ENCODE assay signal across 8 mouse cellular contexts in genomic region chr17:56716655-56717362, GRCm38 (mm10). TPM values are rescaled to one million over a fixed set of nuclear protein-coding genes. Genes with fewer than 3 reads are reported as not detected.
A peak's percentile ranks its signal among the peaks of the same experiment; 100 is the strongest.
DNase-seq lines count a peak whose midpoint lies in the region; ATAC-seq and TF ChIP-seq lines count a peak whose summit lies in the region.

No protein-coding gene starts in this region.

- H3K4me2 ChIP-seq in heart, embryonic 11.5 days = peak overlapping the region; percentile 90
- H3K4me2 ChIP-seq in kidney, embryonic 16.5 days (replicated peaks; ENCODE audit: low read depth, low read length) = peak overlapping the region; percentile 82
- peak overlapping the region; percentile 89 for H3K4me2 ChIP-seq in myocyte (ENCODE audit: low read depth)

- peak overlapping the region; percentile 98 for H3ac ChIP-seq in C2C12 (ENCODE audit: control insufficient read depth, insufficient read length, low read depth)
- peak overlapping the region; percentile 77 for H3ac ChIP-seq in myocyte (ENCODE audit: control insufficient read depth, insufficient read length)

- H3K4me3 ChIP-seq in C2C12 (ENCODE audit: insufficient read depth, poor library complexity, severe bottlenecking) = peak overlapping the region; percentile 79
- peak overlapping the region; percentile 87 for H3K4me3 ChIP-seq in erythroblast, embryonic 14.5 days (replicated peaks)
- peak overlapping the region; percentile 84 for H3K4me3 ChIP-seq in heart, embryonic 11.5 days (ENCODE audit: low read depth, low read length)
- peak overlapping the region; percentile 87 for H3K4me3 ChIP-seq in kidney, embryonic 16.5 days (ENCODE audit: low read length)
- peak overlapping the region; percentile 91 for H3K4me3 ChIP-seq in liver, adult 2 months (ENCODE audit: insufficient read depth, low read depth, low read length)
- peak overlapping the region; percentile 93 for H3K4me3 ChIP-seq in myocyte

- H3K9ac ChIP-seq in heart, embryonic 11.5 days (ENCODE audit: low read depth, low read length) = peak overlapping the region; percentile 96
- peak overlapping the region; percentile 88 for H3K9ac ChIP-seq in kidney, embryonic 16.5 days (replicated peaks; ENCODE audit: low read length)
- H3K9ac ChIP-seq in liver, adult 2 months (ENCODE audit: low read depth, low read length) = peak overlapping the region; percentile 86

- peak; percentile 100 for DNase-seq in brain, embryonic 14.5 days (ENCODE audit: low read depth)
- peak; percentile 96 for DNase-seq in liver, adult 2 months (ENCODE audit: extremely low read depth, low read depth, low spot score)
- peak; percentile 99 for DNase-seq in splenic B cell, adult 2 months (ENCODE audit: low read depth, low spot score)

- TF ChIP-seq POLR2A in brain, embryonic 14.5 days (IDR thresholded peaks at IDR 0.05; ENCODE audit: borderline replicate concordance, extremely low read depth, insufficient read depth, insufficient read length, poor library complexity, severe bottlenecking) = peak; percentile 71
- peak; percentile 73; the same call in 1 of the 2 replicates for TF ChIP-seq POLR2A in liver, adult 2 months (IDR thresholded peaks at IDR 0.05; ENCODE audit: extremely low read depth, insufficient read depth, low read length)
- peak; percentile 74 for TF ChIP-seq POLR2A in myocyte (IDR thresholded peaks at IDR 0.05; ENCODE audit: insufficient read length, low read depth)

- peaks cover 17% of the 10 kb centered on the region for H3K79me3 ChIP-seq in C2C12 (ENCODE audit: low read depth)

- H3K27me3 ChIP-seq in C2C12 (ENCODE audit: control insufficient read depth, insufficient read depth, insufficient read length) = no peaks in the 10 kb centered on the region
- no peaks in the 10 kb centered on the region for H3K27me3 ChIP-seq in erythroblast, embryonic 14.5 days (ENCODE audit: control insufficient read depth)
- no peaks in the 10 kb centered on the region for H3K27me3 ChIP-seq in heart, embryonic 11.5 days (ENCODE audit: control insufficient read depth, insufficient read depth, low read length)
- no peaks in the 10 kb centered on the region for H3K27me3 ChIP-seq in kidney, embryonic 16.5 days (ENCODE audit: insufficient read depth, low read length)
- no peaks in the 10 kb centered on the region for H3K27me3 ChIP-seq in liver, adult 2 months (ENCODE audit: control insufficient read depth, insufficient read depth, low read length)
- no peaks in the 10 kb centered on the region for H3K27me3 ChIP-seq in myocyte (ENCODE audit: control insufficient read depth, insufficient read depth, insufficient read length)
- no peaks in the 10 kb centered on the region for H3K27me3 ChIP-seq in splenic B cell, adult 2 months (ENCODE audit: control insufficient read depth, insufficient read depth, low read length, poor library complexity, severe bottlenecking)

- H3K27ac ChIP-seq in heart, embryonic 11.5 days (ENCODE audit: low read depth, low read length) = peak overlapping the region; percentile 78
- H3K27ac ChIP-seq in kidney, embryonic 16.5 days (ENCODE audit: low read length) = peak overlapping the region; percentile 79
- peak overlapping the region; percentile 69 for H3K27ac ChIP-seq in liver, adult 2 months (replicated peaks; ENCODE audit: insufficient read depth, low read depth, low read length)

- H3K9me3 ChIP-seq in erythroblast, embryonic 14.5 days (ENCODE audit: control insufficient read depth, low read length) = no peaks in the 10 kb centered on the region
- no peaks in the 10 kb centered on the region for H3K9me3 ChIP-seq in heart, embryonic 11.5 days (replicated peaks; ENCODE audit: control insufficient read depth, low read length)
- no peaks in the 10 kb centered on the region for H3K9me3 ChIP-seq in kidney, embryonic 16.5 days (ENCODE audit: low read length)

- ATAC-seq in heart, embryonic 11.5 days (replicated peaks; ENCODE audit: insufficient number of reproducible peaks, low FRiP score, low TSS enrichment) = peak; percentile 84
- ATAC-seq in kidney, embryonic 16.5 days (ENCODE audit: low FRiP score, low TSS enrichment) = peak; percentile 94

- no peak for TF ChIP-seq CTCF in C2C12 (IDR thresholded peaks at IDR 0.05; ENCODE audit: control insufficient read depth, insufficient read depth, insufficient read length)
- no peak for TF ChIP-seq CTCF in brain, embryonic 14.5 days (IDR thresholded peaks at IDR 0.05; ENCODE audit: borderline replicate concordance, extremely low read depth, insufficient read depth, insufficient read length)
- TF ChIP-seq CTCF in liver, adult 2 months (IDR thresholded peaks at IDR 0.05; ENCODE audit: low read depth, low read length) = no peak

- H3K4me1 ChIP-seq in erythroblast, embryonic 14.5 days (ENCODE audit: control insufficient read depth) = peaks cover 55% of the 10 kb centered on the region
- H3K4me1 ChIP-seq in heart, embryonic 11.5 days (ENCODE audit: control insufficient read depth, insufficient read depth, low read length) = peaks cover 36% of the 10 kb centered on the region
- peaks cover 24% of the 10 kb centered on the region for H3K4me1 ChIP-seq in kidney, embryonic 16.5 days (ENCODE audit: insufficient read depth, low read length)
- peaks cover 6% of the 10 kb centered on the region for H3K4me1 ChIP-seq in liver, adult 2 months (ENCODE audit: control insufficient read depth, insufficient read depth, low read length)

- WGBS in heart, embryonic 11.5 days (ENCODE audit: insufficient replicate concordance) = under 1% methylated on average over 47 of the region's 55 CpGs
- WGBS in kidney, embryonic 16.5 days = under 1% methylated on average over 55 of the region's 55 CpGs
- under 1% methylated on average over 55 of the region's 55 CpGs for WGBS in liver, adult 2 months

- H3K79me2 ChIP-seq in C2C12 (ENCODE audit: control insufficient read depth, insufficient read depth) = peaks cover 39% of the 10 kb centered on the region
- peaks cover 20% of the 10 kb centered on the region; the same call in 1 of the 2 replicates for H3K79me2 ChIP-seq in liver, adult 2 months (ENCODE audit: control insufficient read depth, insufficient read depth, low read length)
- H3K79me2 ChIP-seq in myocyte (ENCODE audit: control insufficient read depth, insufficient read depth) = peaks cover 22% of the 10 kb centered on the region

- H3K36me3 ChIP-seq in C2C12 (ENCODE audit: control insufficient read depth, insufficient read depth) = peaks cover 3% of the 10 kb centered on the region
- peaks cover 45% of the 10 kb centered on the region for H3K36me3 ChIP-seq in erythroblast, embryonic 14.5 days (ENCODE audit: control insufficient read depth)
- H3K36me3 ChIP-seq in heart, embryonic 11.5 days (ENCODE audit: control insufficient read depth, insufficient read depth, low read length) = peaks cover 8% of the 10 kb centered on the region
- H3K36me3 ChIP-seq in kidney, embryonic 16.5 days (ENCODE audit: insufficient read depth, low read length) = peaks cover 17% of the 10 kb centered on the region
- no peaks in the 10 kb centered on the region for H3K36me3 ChIP-seq in liver, adult 2 months (ENCODE audit: control insufficient read depth, insufficient read depth, low read length)
- no peaks in the 10 kb centered on the region for H3K36me3 ChIP-seq in myocyte (ENCODE audit: control insufficient read depth, insufficient read depth)
- H3K36me3 ChIP-seq in splenic B cell, adult 2 months (ENCODE audit: control insufficient read depth, insufficient read depth, low read length, poor library complexity, severe bottlenecking) = no peaks in the 10 kb centered on the region

RNA-seq across cellular contexts. Expression of gene Ndufa11, which starts 0.8 kb away (rescaled TPM):
- polyA plus RNA-seq in C2C12 (2012; fragmentation: generic; extraction: Trizol) (312 TPM), myocyte (2012; fragmentation: generic; extraction: Trizol) (469 TPM)
- 313 and 400 TPM in 2 replicates for polyA plus RNA-seq in brain, embryonic 14.5 days (2012; rRNA removed)
- polyA plus RNA-seq in erythroblast, embryonic 14.5 days (2012) = 70.5 and 83.1 TPM in 2 replicates
- polyA plus RNA-seq in heart, embryonic 11.5 days (2014; fragmentation: Nextera tagmentation; extraction: Ambion mirVana) = 651 and 677 TPM in 2 replicates
- 479 and 501 TPM in 2 replicates for polyA plus RNA-seq in kidney, embryonic 16.5 days (2015; fragmentation: Nextera tagmentation; extraction: Ambion mirVana)
- 110 and 146 TPM in 2 replicates for total RNA-seq in liver, adult 2 months (2014; rRNA removed)
- 462 and 466 TPM in 2 replicates for polyA plus RNA-seq in liver, adult 2 months (2012; rRNA removed)

RNA-seq across cellular contexts. Expression of gene Vmac, which starts 1.0 kb away (rescaled TPM):
- 4.5 TPM for polyA plus RNA-seq in C2C12 (2012; fragmentation: generic; extraction: Trizol)
- 18.2 and 18.8 TPM in 2 replicates for polyA plus RNA-seq in brain, embryonic 14.5 days (2012; rRNA removed)
- 0.22 and 0.55 TPM in 2 replicates for polyA plus RNA-seq in erythroblast, embryonic 14.5 days (2012)
- polyA plus RNA-seq in heart, embryonic 11.5 days (2014; fragmentation: Nextera tagmentation; extraction: Ambion mirVana) = 11.9 and 13.4 TPM in 2 replicates
- polyA plus RNA-seq in kidney, embryonic 16.5 days (2015; fragmentation: Nextera tagmentation; extraction: Ambion mirVana) = 22.4 and 23.2 TPM in 2 replicates
- total RNA-seq in liver, adult 2 months (2014; rRNA removed) = 8.9 and 10.7 TPM in 2 replicates
- polyA plus RNA-seq in liver, adult 2 months (2012; rRNA removed) = 12.3 and 15.2 TPM in 2 replicates
- 6.5 TPM for polyA plus RNA-seq in myocyte (2012; fragmentation: generic; extraction: Trizol)

RNA-seq across cellular contexts. Expression of gene Nrtn, which starts 40.5 kb away (rescaled TPM):
- polyA plus RNA-seq in C2C12 (2012; fragmentation: generic; extraction: Trizol) = 0.67 TPM
- 5.2 and 5.4 TPM in 2 replicates for polyA plus RNA-seq in brain, embryonic 14.5 days (2012; rRNA removed)
- 1.4 and 2.2 TPM in 2 replicates for polyA plus RNA-seq in erythroblast, embryonic 14.5 days (2012)
- polyA plus RNA-seq in heart, embryonic 11.5 days (2014; fragmentation: Nextera tagmentation; extraction: Ambion mirVana) = 4.6 and 5.2 TPM in 2 replicates
- polyA plus RNA-seq in kidney, embryonic 16.5 days (2015; fragmentation: Nextera tagmentation; extraction: Ambion mirVana) = 5.4 and 5.8 TPM in 2 replicates
- 0.83 and 1.3 TPM in 2 replicates for total RNA-seq in liver, adult 2 months (2014; rRNA removed)
- polyA plus RNA-seq in liver, adult 2 months (2012; rRNA removed) = 1.9 and 3.6 TPM in 2 replicates
- 0.78 TPM for polyA plus RNA-seq in myocyte (2012; fragmentation: generic; extraction: Trizol)

RNA-seq across cellular contexts. Expression of gene Ranbp3, which starts 43.7 kb away (rescaled TPM):
- polyA plus RNA-seq in C2C12 (2012; fragmentation: generic; extraction: Trizol) (107 TPM), myocyte (2012; fragmentation: generic; extraction: Trizol) (70.0 TPM)
- polyA plus RNA-seq in brain, embryonic 14.5 days (2012; rRNA removed) = 146 and 176 TPM in 2 replicates
- 16.4 and 17.4 TPM in 2 replicates for polyA plus RNA-seq in erythroblast, embryonic 14.5 days (2012)
- 65.9 and 66.2 TPM in 2 replicates for polyA plus RNA-seq in heart, embryonic 11.5 days (2014; fragmentation: Nextera tagmentation; extraction: Ambion mirVana)
- polyA plus RNA-seq in kidney, embryonic 16.5 days (2015; fragmentation: Nextera tagmentation; extraction: Ambion mirVana) = 106 and 107 TPM in 2 replicates
- total RNA-seq in liver, adult 2 months (2014; rRNA removed) = 14.3 and 18.6 TPM in 2 replicates
- 36.2 and 38.7 TPM in 2 replicates for polyA plus RNA-seq in liver, adult 2 months (2012; rRNA removed)

RNA-seq across cellular contexts. Expression of gene Dus3l, which starts 47.7 kb away (rescaled TPM):
- 40.1 TPM for polyA plus RNA-seq in C2C12 (2012; fragmentation: generic; extraction: Trizol)
- 139 and 198 TPM in 2 replicates for polyA plus RNA-seq in brain, embryonic 14.5 days (2012; rRNA removed)
- polyA plus RNA-seq in erythroblast, embryonic 14.5 days (2012) = 2.7 and 3.2 TPM in 2 replicates
- polyA plus RNA-seq in heart, embryonic 11.5 days (2014; fragmentation: Nextera tagmentation; extraction: Ambion mirVana) = 28.4 and 32.1 TPM in 2 replicates
- polyA plus RNA-seq in kidney, embryonic 16.5 days (2015; fragmentation: Nextera tagmentation; extraction: Ambion mirVana) = 55.4 and 59.7 TPM in 2 replicates
- 7.2 and 11.9 TPM in 2 replicates for total RNA-seq in liver, adult 2 months (2014; rRNA removed)
- 19.7 and 25.7 TPM in 2 replicates for polyA plus RNA-seq in liver, adult 2 months (2012; rRNA removed)
- 38.7 TPM for polyA plus RNA-seq in myocyte (2012; fragmentation: generic; extraction: Trizol)

Comparison
In these comparisons a context has a peak if more than half of its experiments do, and no peak if none do; other contexts are left out.
1. Peak in every context shown above with its lines: DNase-seq, ATAC-seq, H3K4me3 ChIP-seq and H3K27ac ChIP-seq.